Mouse (Mus musculus): ENCODE data around the gene Cntfr. TPM values are rescaled to one million over a fixed set of nuclear protein-coding genes. Genes with fewer than 3 reads are reported as not detected.

Cntfr gene
- polyA plus RNA-seq, 1 experiment from 2014 or later: 2.8 TPM

DNA sequence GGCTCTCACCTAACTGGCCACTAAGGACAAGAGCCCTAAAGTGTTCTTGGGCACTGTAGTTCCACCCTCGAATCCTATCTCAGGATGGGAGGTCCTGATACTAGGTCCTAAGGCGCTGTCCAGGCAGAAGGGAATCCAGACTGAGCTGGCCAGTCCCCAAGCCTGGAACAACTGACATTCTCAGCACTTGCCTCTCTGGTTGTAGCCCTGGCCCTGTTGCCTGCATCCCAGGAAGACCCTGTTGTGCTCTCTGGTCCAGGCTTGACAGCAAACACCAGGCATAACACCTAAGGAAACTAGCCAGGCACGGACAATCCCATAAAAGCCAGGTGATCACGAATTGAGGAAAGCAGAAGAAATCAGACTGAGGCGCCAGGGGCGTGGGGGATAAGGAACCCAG is 14.1 kb downstream of the Cntfr start:
- H3K4me3 ChIP-seq (ENCODE audit: low read depth, low read length): no peak overlapping the region
- no peaks in the 10 kb centered on the region for H3K9me3 ChIP-seq (ENCODE audit: control insufficient read depth)
- WGBS: 27% methylated on average over 6 of the region's 6 CpGs
- ATAC-seq: no peak
- no peaks in the 10 kb centered on the region for H3K4me1 ChIP-seq (replicated peaks; ENCODE audit: control insufficient read depth, insufficient read depth, low read length)
- H3K36me3 ChIP-seq (ENCODE audit: control insufficient read depth, insufficient read depth): no peaks in the 10 kb centered on the region
- no peak overlapping the region for H3K4me2 ChIP-seq (replicated peaks; ENCODE audit: low read depth)
- no peak overlapping the region for H3K27ac ChIP-seq (ENCODE audit: low read depth, low read length)
- no peak for TF ChIP-seq CTCF (IDR thresholded peaks at IDR 0.05; ENCODE audit: low read depth)
- H3K9ac ChIP-seq (ENCODE audit: low read depth, low read length): no peak overlapping the region
- peaks cover 9% of the 10 kb centered on the region for H3K27me3 ChIP-seq (replicated peaks; ENCODE audit: control insufficient read depth, insufficient read depth, low read length)

DNA sequence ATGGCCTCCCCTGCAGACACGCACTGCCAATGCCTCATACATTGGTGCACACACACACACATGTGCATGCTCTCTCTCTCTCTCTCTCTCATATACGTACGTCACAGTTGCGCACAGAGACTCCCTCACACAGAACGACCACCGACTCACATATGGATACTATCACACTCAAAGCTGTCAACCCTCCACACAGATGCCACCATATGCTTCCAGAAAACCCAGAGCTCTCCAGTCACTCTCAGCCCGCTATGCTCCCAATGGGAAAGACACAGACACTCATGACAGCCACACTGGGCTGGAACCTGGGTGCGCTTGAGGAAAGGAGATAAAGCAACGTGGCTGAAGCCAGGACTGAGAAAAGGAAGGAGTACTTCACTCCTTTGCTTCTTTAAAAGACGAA is 14.9 kb downstream of the Cntfr start:
- 82% methylated on average over 10 of the region's 10 CpGs for WGBS

DNA sequence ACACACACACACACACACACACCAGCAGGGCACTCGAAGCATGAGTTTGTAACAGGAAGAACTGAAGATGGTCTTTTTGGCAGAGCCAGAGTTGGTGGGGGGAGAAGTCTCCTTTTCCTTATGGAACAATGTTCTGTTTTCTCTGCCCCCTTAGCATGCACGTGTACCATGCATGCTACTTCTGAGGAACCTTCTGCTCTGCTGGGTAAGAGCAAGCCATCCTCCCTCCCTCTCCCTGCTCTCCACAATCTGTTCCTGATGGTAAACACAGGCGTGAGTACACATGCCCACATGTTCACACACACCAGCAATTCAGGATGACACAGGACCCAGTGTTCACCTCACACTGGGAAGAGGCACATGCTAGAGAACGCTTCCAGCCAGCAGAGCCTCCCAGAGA is 15.7 kb downstream of the Cntfr start:
- no peak for TF ChIP-seq CTCF (IDR thresholded peaks at IDR 0.05; ENCODE audit: low read depth)
- no peaks in the 10 kb centered on the region for H3K36me3 ChIP-seq (ENCODE audit: control insufficient read depth, insufficient read depth)
- H3K27ac ChIP-seq (ENCODE audit: low read depth, low read length): no peak overlapping the region
- no peak overlapping the region for H3K9ac ChIP-seq (ENCODE audit: low read depth, low read length)
- H3K9me3 ChIP-seq (ENCODE audit: control insufficient read depth): no peaks in the 10 kb centered on the region
- H3K4me2 ChIP-seq (replicated peaks; ENCODE audit: low read depth): no peak overlapping the region
- 50% methylated on average over 4 of the region's 4 CpGs for WGBS
- no peak overlapping the region for H3K4me3 ChIP-seq (ENCODE audit: low read depth, low read length)
- no peak for ATAC-seq
- H3K27me3 ChIP-seq (replicated peaks; ENCODE audit: control insufficient read depth, insufficient read depth, low read length): peaks cover 9% of the 10 kb centered on the region
- H3K4me1 ChIP-seq (replicated peaks; ENCODE audit: control insufficient read depth, insufficient read depth, low read length): no peaks in the 10 kb centered on the region

More for the DNA sequence above, 14.9 kb downstream of the Cntfr start:
- no peak overlapping the region for H3K4me2 ChIP-seq (replicated peaks; ENCODE audit: low read depth)
- H3K36me3 ChIP-seq (ENCODE audit: control insufficient read depth, insufficient read depth): no peaks in the 10 kb centered on the region
- H3K27ac ChIP-seq (ENCODE audit: low read depth, low read length): no peak overlapping the region
- H3K9ac ChIP-seq (ENCODE audit: low read depth, low read length): no peak overlapping the region
- no peak for TF ChIP-seq CTCF (IDR thresholded peaks at IDR 0.05; ENCODE audit: low read depth)
- peaks cover 9% of the 10 kb centered on the region for H3K27me3 ChIP-seq (replicated peaks; ENCODE audit: control insufficient read depth, insufficient read depth, low read length)
- no peaks in the 10 kb centered on the region for H3K4me1 ChIP-seq (replicated peaks; ENCODE audit: control insufficient read depth, insufficient read depth, low read length)
- H3K9me3 ChIP-seq (ENCODE audit: control insufficient read depth): no peaks in the 10 kb centered on the region
- H3K4me3 ChIP-seq (ENCODE audit: low read depth, low read length): no peak overlapping the region
- ATAC-seq: no peak

DNA sequence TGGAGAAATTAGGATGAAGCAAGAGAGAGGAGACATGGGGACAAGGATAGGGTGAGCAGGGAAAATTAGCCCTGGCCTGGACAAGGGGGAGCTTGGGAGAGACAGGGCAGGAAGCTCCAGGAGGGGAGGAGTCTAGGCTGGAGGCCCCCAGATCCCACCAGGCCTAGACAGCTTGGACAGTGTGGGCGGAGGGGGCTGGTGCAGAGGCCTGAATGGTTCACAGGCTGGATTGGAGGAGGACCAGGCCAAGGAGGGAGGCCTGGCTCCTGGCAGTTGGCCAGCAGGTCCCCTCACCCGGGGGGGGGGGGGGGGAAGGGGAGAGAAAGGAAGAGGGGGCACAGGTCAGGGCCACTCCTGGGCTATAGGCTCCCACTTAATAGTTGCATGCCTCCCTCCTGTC is 17.6 kb downstream of the Cntfr start:
- H3K27me3 ChIP-seq (replicated peaks; ENCODE audit: control insufficient read depth, insufficient read depth, low read length): peaks cover 9% of the 10 kb centered on the region
- TF ChIP-seq CTCF (IDR thresholded peaks at IDR 0.05; ENCODE audit: low read depth): no peak
- H3K27ac ChIP-seq (ENCODE audit: low read depth, low read length): no peak overlapping the region
- no peak overlapping the region for H3K4me3 ChIP-seq (ENCODE audit: low read depth, low read length)
- H3K36me3 ChIP-seq (ENCODE audit: control insufficient read depth, insufficient read depth): no peaks in the 10 kb centered on the region
- H3K9me3 ChIP-seq (ENCODE audit: control insufficient read depth): no peaks in the 10 kb centered on the region
- WGBS: 86% methylated on average over 1 of the region's 2 CpGs
- H3K4me1 ChIP-seq (replicated peaks; ENCODE audit: control insufficient read depth, insufficient read depth, low read length): no peaks in the 10 kb centered on the region
- no peak for ATAC-seq
- no peak overlapping the region for H3K4me2 ChIP-seq (replicated peaks; ENCODE audit: low read depth)
- no peak overlapping the region for H3K9ac ChIP-seq (ENCODE audit: low read depth, low read length)

DNA sequence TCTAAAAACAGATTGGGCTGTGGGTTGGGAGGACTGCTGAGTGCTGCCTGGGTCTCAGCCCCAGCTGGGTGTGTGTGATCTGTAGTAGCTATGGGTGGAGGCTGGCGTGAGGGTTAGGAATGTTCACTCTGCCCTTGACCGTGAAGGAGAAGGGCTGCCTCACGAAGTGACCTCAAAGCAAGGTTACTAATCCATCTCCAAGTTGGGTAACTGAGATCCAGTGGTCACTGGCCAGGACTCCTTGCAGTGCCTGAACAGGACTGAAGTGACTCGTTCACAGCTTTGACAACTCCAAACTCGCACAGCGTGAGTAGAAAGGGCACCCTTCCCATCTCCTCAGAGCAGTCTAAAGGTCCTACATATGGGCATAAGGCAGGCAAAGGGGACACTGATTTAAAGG is 18.0 kb downstream of the Cntfr start:
- peaks cover 9% of the 10 kb centered on the region for H3K27me3 ChIP-seq (replicated peaks; ENCODE audit: control insufficient read depth, insufficient read depth, low read length)
- H3K36me3 ChIP-seq (ENCODE audit: control insufficient read depth, insufficient read depth): no peaks in the 10 kb centered on the region
- no peak overlapping the region for H3K4me3 ChIP-seq (ENCODE audit: low read depth, low read length)
- H3K4me1 ChIP-seq (replicated peaks; ENCODE audit: control insufficient read depth, insufficient read depth, low read length): no peaks in the 10 kb centered on the region
- no peak for TF ChIP-seq CTCF (IDR thresholded peaks at IDR 0.05; ENCODE audit: low read depth)
- H3K9ac ChIP-seq (ENCODE audit: low read depth, low read length): no peak overlapping the region
- H3K27ac ChIP-seq (ENCODE audit: low read depth, low read length): no peak overlapping the region
- ATAC-seq: no peak
- H3K9me3 ChIP-seq (ENCODE audit: control insufficient read depth): no peaks in the 10 kb centered on the region
- 69% methylated on average over 6 of the region's 6 CpGs for WGBS
- H3K4me2 ChIP-seq (replicated peaks; ENCODE audit: low read depth): no peak overlapping the region

DNA sequence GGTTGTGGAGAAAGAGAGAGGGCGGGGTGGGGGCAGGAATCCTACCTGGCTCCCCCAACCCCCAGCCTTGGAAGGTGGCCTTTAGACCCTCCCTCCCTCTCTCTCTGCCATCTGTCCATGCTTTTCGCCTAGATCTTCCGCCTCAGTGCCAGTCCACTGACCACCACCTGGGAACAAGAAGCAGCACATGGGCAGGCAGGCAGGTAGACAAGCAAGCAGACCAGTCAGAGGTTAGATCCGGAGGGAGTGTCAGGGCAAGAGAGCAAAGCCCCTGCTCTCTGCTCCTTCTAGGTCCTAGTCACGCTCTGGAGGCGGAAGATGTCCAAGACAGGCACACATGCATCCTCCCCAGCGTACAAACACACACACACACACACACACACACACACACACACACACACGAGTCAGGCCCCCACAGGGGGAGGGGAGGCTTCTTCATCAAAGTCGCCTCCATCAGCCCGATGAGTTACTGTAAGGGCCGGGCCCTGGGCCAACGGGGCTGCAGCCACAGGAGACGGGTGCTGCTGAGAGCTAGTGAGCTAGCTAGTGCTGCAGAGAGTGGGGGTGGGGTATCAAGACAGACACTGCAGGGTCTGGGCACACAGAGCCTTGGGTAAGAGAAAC is 19.8 kb downstream of the Cntfr start:
- H3K9me3 ChIP-seq (ENCODE audit: control insufficient read depth): no peaks in the 10 kb centered on the region
- H3K4me3 ChIP-seq (ENCODE audit: low read depth, low read length): no peak overlapping the region
- H3K9ac ChIP-seq (ENCODE audit: low read depth, low read length): no peak overlapping the region
- H3K4me1 ChIP-seq (replicated peaks; ENCODE audit: control insufficient read depth, insufficient read depth, low read length): no peaks in the 10 kb centered on the region
- 46% methylated on average over 12 of the region's 13 CpGs for WGBS
- 0 out of 2 replicates have a peak, but pooled peaks cover 4% of the 10 kb centered on the region for H3K27me3 ChIP-seq (replicated peaks; ENCODE audit: control insufficient read depth, insufficient read depth, low read length)
- no peak overlapping the region for H3K4me2 ChIP-seq (replicated peaks; ENCODE audit: low read depth)
- no peak overlapping the region for H3K27ac ChIP-seq (ENCODE audit: low read depth, low read length)
- no peak for TF ChIP-seq CTCF (IDR thresholded peaks at IDR 0.05; ENCODE audit: low read depth)
- no peak for ATAC-seq
- no peaks in the 10 kb centered on the region for H3K36me3 ChIP-seq (ENCODE audit: control insufficient read depth, insufficient read depth)

All from intestine, postnatal 0 days (tissue).